Mouse (Mus musculus) hematopoietic multipotent progenitor cell, adult 10-12 weeks (in vitro differentiated cells): ENCODE data around the gene 4933415F23Rik. TPM values are rescaled to one million over a fixed set of nuclear protein-coding genes. Genes with fewer than 3 reads are reported as not detected.

ENCODE experiments used
- polyA plus RNA-seq: library from polyadenylated mRNA; stranded (reverse); fragments of >175 nt; gene quantifications from 2 replicates; pipeline ENCODE4 v1.2.3, GENCODE M21; 2012; ENCODE audit warnings: low replicate concordance

The 4933415F23Rik gene
- polyA plus RNA-seq: not detected in 2 replicates

GRCm38 (mm10) chr1:23102021-23102420 lies at the start of gene 4933415F23Rik:
TSS of gene 4933415F23Rik (minus strand) at chr1:23102253.

